Mouse (Mus musculus) embryonic facial prominence, embryonic 10.5 days (tissue): ENCODE measurements around the gene Tlr13. TPM values are rescaled to one million over a fixed set of nuclear protein-coding genes. Genes with fewer than 3 reads are reported as not detected.
A peak's percentile ranks its signal among the peaks of the same experiment; 100 is the strongest.
"Not testable (repeated sequence)": the region's sequence is repeated elsewhere in the genome, so short reads cannot be mapped to it uniquely, and the experiment has no call there.

ENCODE experiments used
- DNase-seq: peaks from one replicate; pipeline ENCODE4 v3.0.0-alpha.2; 2017; ENCODE audit warnings: low spot score
- H3K27ac ChIP-seq: fragments of 300-500 bp; sonication (generic); replicated peaks from 2 replicates; pipeline ENCODE4 v1.5.1; 2016; ENCODE audit warnings: mild to moderate bottlenecking
- H3K27me3 ChIP-seq: fragments of 300-500 bp; sonication (generic); replicated peaks from 2 replicates; pipeline ENCODE4 v1.6.1; 2016; ENCODE audit warnings: low read depth, mild to moderate bottlenecking; ENCODE audit not compliant: poor library complexity, severe bottlenecking
- H3K36me3 ChIP-seq: fragments of 300-500 bp; sonication (generic); replicated peaks from 2 replicates; pipeline ENCODE4 v1.6.1; 2016; ENCODE audit warnings: mild to moderate bottlenecking, moderate library complexity
- H3K4me1 ChIP-seq: fragments of 300-500 bp; sonication (generic); 2 replicates; pipeline ENCODE4 v1.6.1; 2016
- H3K4me3 ChIP-seq: fragments of 300-500 bp; sonication (generic); 2 replicates; pipeline ENCODE4 v1.5.1; 2016; ENCODE audit warnings: mild to moderate bottlenecking, moderate library complexity
- H3K9me3 ChIP-seq: fragments of 300-500 bp; sonication (generic); 2 replicates; pipeline ENCODE4 v1.6.1; 2016; ENCODE audit warnings: mild to moderate bottlenecking
- WGBS: fragments of 180-500 bp; shearing (Covaris S2); methylation state at CpG from one replicate; pipeline ENCODE4 v1.1.7; 2016; 5-methylcytosine and 5-hydroxymethylcytosine counted together
- polyA plus RNA-seq: library from polyadenylated mRNA; unstranded; fragments of >200 nt; fragmentation: Nextera tagmentation; extraction: Ambion mirVana; gene quantifications from 2 replicates; pipeline ENCODE4 v1.2.1, GENCODE M21; 2016

The Tlr13 gene
- polyA plus RNA-seq, 1 experiment from 2014 or later, result 0.04 TPM

DNA sequence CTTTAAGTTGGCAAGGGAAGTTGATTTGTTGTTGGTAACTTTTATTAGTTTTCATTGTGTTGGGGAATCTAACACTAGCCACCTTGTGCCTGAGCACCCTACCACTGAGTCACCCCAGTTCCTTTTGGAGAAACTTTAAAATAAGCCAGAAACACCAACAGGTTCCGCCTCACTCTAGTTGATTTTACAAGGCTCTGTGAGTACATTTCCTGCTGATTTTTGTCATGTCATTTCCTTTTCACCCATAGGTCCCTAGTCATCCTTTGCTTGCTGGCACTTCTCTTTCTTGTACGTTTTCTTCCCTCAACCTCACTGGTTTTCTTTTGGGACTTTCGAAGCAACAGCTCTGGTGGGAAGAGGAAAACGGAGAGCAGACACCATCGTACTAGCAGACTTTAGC lies 46.4 kb downstream of the Tlr13 start:
- peak overlapping the region; percentile 88; the same call in 1 of the 2 replicates for H3K27ac ChIP-seq
- H3K36me3 ChIP-seq, result peaks cover 36% of the 10 kb centered on the region
- no peaks in the 10 kb centered on the region for H3K9me3 ChIP-seq
- WGBS, result 62% methylated on average over 5 of the region's 5 CpGs
- H3K4me3 ChIP-seq, result peak overlapping the region; percentile 66
- H3K4me1 ChIP-seq, result peaks cover 27% of the 10 kb centered on the region
- DNase-seq, result no peak
- peaks cover 49% of the 10 kb centered on the region for H3K27me3 ChIP-seq

DNA sequence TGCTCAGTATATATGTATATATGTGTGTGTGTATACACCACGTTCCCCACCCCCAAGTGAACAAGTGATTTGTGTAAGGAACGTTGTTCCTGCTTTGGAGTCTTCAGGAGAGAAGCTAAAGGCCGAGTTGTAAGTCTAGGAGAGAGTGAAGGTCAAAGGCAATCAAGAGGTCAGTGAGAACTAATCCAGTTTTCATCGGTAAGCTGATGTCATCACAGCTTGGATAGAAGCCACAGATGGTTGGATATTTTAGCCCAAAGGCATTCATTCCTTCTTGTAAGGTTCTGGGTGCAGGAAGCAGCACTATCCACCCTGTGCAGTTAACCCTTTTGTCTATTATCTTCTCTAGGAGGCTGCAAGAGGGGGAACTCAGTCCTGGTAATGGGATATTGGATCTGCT lies 47.1 kb downstream of the Tlr13 start:
- WGBS, result 38% methylated on average over 4 of the region's 4 CpGs
- Histone ChIP-seq H3K4me1 (peaks cover 27% of the 10 kb centered on the region), H3K36me3 (peaks cover 43% of the 10 kb centered on the region), H3K4me3 (peak overlapping the region; percentile 66), H3K27ac (no peak overlapping the region), H3K9me3 (no peaks in the 10 kb centered on the region), H3K27me3 (peaks cover 49% of the 10 kb centered on the region)
- DNase-seq, result no peak

- DNase-seq, H3K27me3 ChIP-seq, H3K27ac ChIP-seq, H3K4me1 ChIP-seq, H3K4me3 ChIP-seq, H3K9me3 ChIP-seq: not testable (repeated sequence)
- WGBS, result 88% methylated on average over 6 of the region's 6 CpGs
- peaks cover 85% of the 10 kb centered on the region for H3K36me3 ChIP-seq
These were observed 51.4 kb downstream of the Tlr13 start for GRCm38 (mm10) chrX:106194361-106194760.

GRCm38 (mm10) chrX:106197308-106197707 lies 54.3 kb downstream of the Tlr13 start:
- WGBS, result 67% methylated on average over 5 of the region's 5 CpGs
- 0 out of 2 replicates have a peak, but pooled peaks cover 5% of the 10 kb centered on the region for H3K27me3 ChIP-seq
- H3K4me1 ChIP-seq, result no peaks in the 10 kb centered on the region
- H3K27ac ChIP-seq, result no peak overlapping the region
- no peak overlapping the region for H3K4me3 ChIP-seq
- no peaks in the 10 kb centered on the region for H3K9me3 ChIP-seq
- peaks cover 98% of the 10 kb centered on the region for H3K36me3 ChIP-seq
- DNase-seq, result no peak

DNA sequence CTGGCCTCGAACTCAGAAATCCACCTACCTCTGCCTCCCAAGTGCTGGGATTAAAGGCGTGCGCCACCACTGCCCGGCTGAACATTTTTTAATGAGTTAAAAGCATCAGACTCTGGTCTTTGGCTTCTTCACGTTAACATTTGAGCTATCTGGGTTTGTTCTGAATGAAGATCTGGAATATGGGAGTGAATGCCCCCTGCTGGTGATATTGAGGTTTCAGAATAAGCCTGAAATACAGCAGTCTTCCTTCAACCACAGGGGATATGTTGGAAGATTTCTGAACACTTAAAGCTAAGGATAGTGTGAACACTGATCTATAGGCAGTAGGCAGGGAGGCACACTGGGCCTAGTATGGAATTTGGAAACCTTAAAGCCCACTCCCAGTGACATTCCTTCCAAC lies 55.9 kb downstream of the Tlr13 start:
- Histone ChIP-seq H3K27me3 (0 out of 2 replicates have a peak, but pooled peaks cover under 1% of the 10 kb centered on the region), H3K27ac (no peak overlapping the region), H3K36me3 (peaks cover 94% of the 10 kb centered on the region), H3K9me3 (no peaks in the 10 kb centered on the region), H3K4me3 (no peak overlapping the region), H3K4me1 (no peaks in the 10 kb centered on the region)
- no peak for DNase-seq
- 91% methylated on average over 5 of the region's 5 CpGs for WGBS

DNA sequence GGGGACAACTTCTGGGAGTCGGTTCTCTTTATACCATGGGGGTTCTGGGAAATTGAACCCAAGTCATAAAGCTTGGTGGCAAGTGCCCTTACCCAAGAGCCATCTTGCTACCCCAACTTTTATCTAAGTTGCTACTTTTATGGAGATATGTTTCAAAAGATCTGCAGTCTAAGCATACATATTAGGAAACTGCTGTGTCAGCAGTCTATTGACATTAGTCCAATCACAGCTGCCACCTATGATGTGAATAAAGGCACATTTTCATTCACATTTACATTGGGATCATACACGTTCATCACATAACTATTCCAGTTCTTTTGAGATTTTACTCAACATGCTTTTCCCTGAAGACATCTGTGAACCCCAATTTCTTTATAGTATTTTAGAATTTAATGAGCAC lies 66.1 kb downstream of the Tlr13 start:
- Histone ChIP-seq H3K27me3 (no peaks in the 10 kb centered on the region), H3K9me3 (no peaks in the 10 kb centered on the region), H3K4me1 (no peaks in the 10 kb centered on the region), H3K27ac (no peak overlapping the region), H3K4me3 (no peak overlapping the region), H3K36me3 (peaks cover 22% of the 10 kb centered on the region)
- DNase-seq, result no peak
- WGBS, result 90% methylated on average over 2 of the region's 2 CpGs

Other genes starting within 250 kb of the Tlr13 start
- 181 and 194 TPM in 2 replicates for gene Atrx, start 213.8 kb upstream of the Tlr13 start, polyA plus RNA-seq
- 47.9 and 49.8 TPM in 2 replicates for gene Magt1, start 131.3 kb upstream of the Tlr13 start, polyA plus RNA-seq
- 346 and 350 TPM in 2 replicates for gene Cox7b, start 127.5 kb upstream of the Tlr13 start, polyA plus RNA-seq
- gene Atp7a, start 115.9 kb upstream of the Tlr13 start, polyA plus RNA-seq, result 24.7 and 25.9 TPM in 2 replicates
- gene Pgk1, start 43.9 kb downstream of the Tlr13 start, polyA plus RNA-seq, result 474 and 527 TPM in 2 replicates
- gene Taf9b, start 78.0 kb downstream of the Tlr13 start, polyA plus RNA-seq, result 8.1 and 8.4 TPM in 2 replicates
- gene Fnd3c2, start 112.2 kb downstream of the Tlr13 start, polyA plus RNA-seq, result not detected in 2 replicates